In genomic region chr2:12923804-12924591, GRCm38 (mm10) we compare ENCODE assay signal across 8 mouse cellular contexts. TPM values are rescaled to one million over a fixed set of nuclear protein-coding genes. Genes with fewer than 3 reads are reported as not detected.
A peak's percentile ranks its signal among the peaks of the same experiment; 100 is the strongest.
DNase-seq lines count a peak whose midpoint lies in the region; ATAC-seq and TF ChIP-seq lines count a peak whose summit lies in the region.

TSS of gene Pter (plus strand) at chr2:12924041.

- H3K9ac ChIP-seq in lung, postnatal 0 days (replicated peaks; ENCODE audit: low read depth): peak within 1 kb of the TSS; percentile 30

- TF ChIP-seq CTCF in lung, postnatal 0 days (IDR thresholded peaks at IDR 0.05): no peak

- peak; percentile 96 for DNase-seq in Muller cell, postnatal 12 days (ENCODE audit: inconsistent ontology term)
- peak; percentile 16 for DNase-seq in cerebellum, adult 9-11 months
- DNase-seq in hindbrain, embryonic 10.5 days (ENCODE audit: low spot score): peak; percentile 89
- DNase-seq in layer of hippocampus, adult 9-11 months: peak; percentile 78
- DNase-seq in lung, postnatal 0 days (ENCODE audit: low spot score): peak; percentile 98
- peak; percentile 67 for DNase-seq in ovary, postnatal 10 days (ENCODE audit: low spot score)
- peak; percentile 80 for DNase-seq in thymus, postnatal 0 days (ENCODE audit: low spot score)

- no peaks in the 10 kb centered on the region for H3K27me3 ChIP-seq in hindbrain, embryonic 10.5 days (ENCODE audit: insufficient read depth, poor library complexity, severe bottlenecking)
- H3K27me3 ChIP-seq in lung, postnatal 0 days (replicated peaks; ENCODE audit: insufficient read depth, low read length): no peaks in the 10 kb centered on the region

- H3K36me3 ChIP-seq in hindbrain, embryonic 10.5 days: no peaks in the 10 kb centered on the region
- no peaks in the 10 kb centered on the region for H3K36me3 ChIP-seq in lung, postnatal 0 days (ENCODE audit: insufficient read depth, low read length)

- peak within 1 kb of the TSS; percentile 91 for H3K4me2 ChIP-seq in lung, postnatal 0 days (replicated peaks; ENCODE audit: low read depth, low read length)

- TF ChIP-seq EP300 in lung, postnatal 0 days (IDR thresholded peaks at IDR 0.05): no peak

- H3K4me3 ChIP-seq in hindbrain, embryonic 10.5 days: peak within 1 kb of the TSS; percentile 64
- peak within 1 kb of the TSS; percentile 53 for H3K4me3 ChIP-seq in lung, postnatal 0 days (ENCODE audit: low read depth, low read length)

- H3K27ac ChIP-seq in hindbrain, embryonic 10.5 days: peak within 1 kb of the TSS; percentile 89
- H3K27ac ChIP-seq in lung, postnatal 0 days (ENCODE audit: low read length): peak within 1 kb of the TSS; percentile 74

- WGBS in hindbrain, embryonic 10.5 days: 1% methylated on average over 24 of the region's 24 CpGs
- under 1% methylated on average over 24 of the region's 24 CpGs for WGBS in lung, postnatal 0 days

- peak; percentile 93 for ATAC-seq in frontal cortex, adult (ENCODE audit: low TSS enrichment)
- peak; percentile 99 for ATAC-seq in lung, postnatal 0 days

- H3K9me3 ChIP-seq in hindbrain, embryonic 10.5 days: no peaks in the 10 kb centered on the region
- H3K9me3 ChIP-seq in lung, postnatal 0 days (ENCODE audit: low read length): no peaks in the 10 kb centered on the region

- peaks cover 14% of the 10 kb centered on the region for H3K4me1 ChIP-seq in hindbrain, embryonic 10.5 days (replicated peaks)
- no peaks in the 10 kb centered on the region; the same call in 1 of the 2 replicates for H3K4me1 ChIP-seq in lung, postnatal 0 days (ENCODE audit: insufficient read depth, low read depth, low read length)

RNA-seq across cellular contexts. Expression of gene Pter, which starts in this region (rescaled TPM):
- polyA plus RNA-seq in hindbrain, embryonic 10.5 days (2016; fragmentation: Nextera tagmentation; extraction: Ambion mirVana): 10.0 and 13.6 TPM in 2 replicates
- 9.1 and 10.9 TPM in 2 replicates for polyA plus RNA-seq in lung, postnatal 0 days (2015; fragmentation: Nextera tagmentation; extraction: Ambion mirVana)
- polyA plus RNA-seq in thymus, postnatal 0 days (2015; fragmentation: Nextera tagmentation; extraction: Ambion mirVana): 6.8 and 7.9 TPM in 2 replicates

Comparison
In these comparisons a context has a peak if more than half of its experiments do, and no peak if none do; other contexts are left out.
1. Peak in every context shown above with its lines: DNase-seq, ATAC-seq, H3K4me3 ChIP-seq and H3K27ac ChIP-seq.
2. DNase-seq: peak in every context shown above with its lines; median percentile 98 in lung, postnatal 0 days; 96 in Muller cell, postnatal 12 days; 89 in hindbrain, embryonic 10.5 days; 80 in thymus, postnatal 0 days; 78 in layer of hippocampus, adult 9-11 months; 67 in ovary, postnatal 10 days; 16 in cerebellum, adult 9-11 months.